Mouse (Mus musculus) frontal cortex, postnatal 36 days (tissue): ENCODE data around the gene Gps2.
A peak's percentile ranks its signal among the peaks of the same experiment; 100 is the strongest.

Experiments
- DNase-seq, 2 experiments: peaks; one replicate each; pipeline ENCODE4 v3.0.0; 2022; ENCODE audit warnings: low spot score in 2 of 2

The Gps2 gene

GRCm38 (mm10) chr11:69913554-69914371 lies at the start of gene Gps2:
TSS of gene Gps2 (plus strand) at chr11:69913888.
- DNase-seq: peak; percentile 93 to 95

- no peak for DNase-seq
Measured at GRCm38 (mm10) chr11:69864138-69864860, 49.4 kb upstream of the Gps2 start.

GRCm38 (mm10) chr11:69865561-69865960 lies 48.1 kb upstream of the Gps2 start:
- DNase-seq: no peak

GRCm38 (mm10) chr11:69867335-69867734 lies 46.4 kb upstream of the Gps2 start:
- no peak for DNase-seq

GRCm38 (mm10) chr11:69870289-69871069 lies 43.2 kb upstream of the Gps2 start:
- DNase-seq: no peak

GRCm38 (mm10) chr11:69871822-69872221 lies 41.9 kb upstream of the Gps2 start:
- no peak for DNase-seq

- DNase-seq: no peak
Measured at GRCm38 (mm10) chr11:69872451-69872850, 41.2 kb upstream of the Gps2 start.

GRCm38 (mm10) chr11:69876186-69876585 lies 37.5 kb upstream of the Gps2 start:
- peak in 1 of 2 experiments; percentile 27 for DNase-seq

- DNase-seq: peak; percentile 71 to 72
Measured at GRCm38 (mm10) chr11:69876867-69877266, 36.8 kb upstream of the Gps2 start.

GRCm38 (mm10) chr11:69877878-69878277 lies 35.8 kb upstream of the Gps2 start, which contains the start of gene Tmem95:
TSS of gene Tmem95 (minus strand) at chr11:69878018.
- no peak for DNase-seq

- DNase-seq: no peak
Measured at GRCm38 (mm10) chr11:69878399-69878798, 35.3 kb upstream of the Gps2 start.

GRCm38 (mm10) chr11:69878952-69879351 lies 34.7 kb upstream of the Gps2 start:
- no peak for DNase-seq

GRCm38 (mm10) chr11:69879711-69880110 lies 34.0 kb upstream of the Gps2 start:
- DNase-seq: no peak

GRCm38 (mm10) chr11:69880506-69880852 lies 33.2 kb upstream of the Gps2 start:
- DNase-seq: peak in 1 of 2 experiments; percentile 39

- DNase-seq: peak; percentile 53 to 64
Measured at GRCm38 (mm10) chr11:69880853-69881603, 32.7 kb upstream of the Gps2 start, which contains the start of gene Kctd11. TSS of gene Kctd11 (minus strand) at chr11:69881406.

- DNase-seq: no peak
Measured at GRCm38 (mm10) chr11:69881787-69882670, 31.7 kb upstream of the Gps2 start.

- peak in 1 of 2 experiments; percentile 23 for DNase-seq
Measured at GRCm38 (mm10) chr11:69883066-69883465, 30.6 kb upstream of the Gps2 start.

GRCm38 (mm10) chr11:69883527-69884151 lies 30.0 kb upstream of the Gps2 start:
- no peak for DNase-seq

GRCm38 (mm10) chr11:69884240-69884639 lies 29.4 kb upstream of the Gps2 start:
- DNase-seq: no peak

- no peak for DNase-seq
Measured at GRCm38 (mm10) chr11:69884663-69885062, 29.0 kb upstream of the Gps2 start.
